Mouse (Mus musculus) C2C12 (cell line): ENCODE results near the gene Phactr1.

ENCODE experiments used
- CTCF ChIP-seq: IDR thresholded peaks from one replicate; pipeline ENCODE4 v1.5.1; 2011; ENCODE audit not compliant: control insufficient read depth, insufficient read depth, insufficient read length
- USF1 ChIP-seq: IDR thresholded peaks from one replicate; pipeline ENCODE4 v1.6.1; 2011; ENCODE audit warnings: low read depth, mild to moderate bottlenecking, control low read depth, moderate library complexity

DNA sequence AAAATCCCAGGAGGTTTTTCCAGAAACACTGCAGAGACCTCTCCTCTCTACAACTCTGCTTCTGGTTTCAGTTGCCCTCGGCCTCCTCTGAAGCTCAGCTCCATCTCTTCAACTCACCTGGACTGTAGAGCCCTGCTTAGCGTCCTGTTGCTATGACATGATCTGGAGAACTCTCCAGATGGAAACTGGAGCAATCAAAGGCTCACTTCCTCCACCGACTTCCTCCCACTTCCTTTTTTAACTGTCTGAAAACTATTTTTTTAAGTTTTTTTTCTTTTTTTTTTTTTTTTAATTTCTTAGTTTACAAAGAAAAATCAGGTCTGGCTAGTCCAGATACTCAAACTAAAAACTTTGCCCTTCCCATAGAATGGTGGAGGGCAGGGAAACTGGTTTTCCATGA lies 318.9 kb downstream of the Phactr1 start:
- TF ChIP-seq USF1 (no peak), CTCF (no peak)
